Mouse (Mus musculus) small intestine, adult 2 months (tissue): ENCODE results near the gene Inpp4a. TPM values are rescaled to one million over a fixed set of nuclear protein-coding genes. Genes with fewer than 3 reads are reported as not detected.
A peak's percentile ranks its signal among the peaks of the same experiment; 100 is the strongest.

Experiments
- H3K27ac ChIP-seq: fragments of 200-500 bp; 2 replicates; pipeline ENCODE4 v1.5.1; 2012; ENCODE audit warnings: low read depth, low read length, control low read depth, inconsistent platforms; ENCODE audit not compliant: insufficient read depth
- H3K27me3 ChIP-seq: fragments of 200-500 bp; 2 replicates; pipeline ENCODE4 v1.6.1; 2012; ENCODE audit warnings: mild to moderate bottlenecking, moderate library complexity, low read length, inconsistent platforms; ENCODE audit not compliant: control insufficient read depth, insufficient read depth
- H3K36me3 ChIP-seq: fragments of 200-500 bp; 2 replicates; pipeline ENCODE4 v1.6.1; 2012; ENCODE audit warnings: mild to moderate bottlenecking, low read length, control low read depth, inconsistent platforms; ENCODE audit not compliant: control insufficient read depth, insufficient read depth
- H3K4me1 ChIP-seq: fragments of 200-500 bp; 2 replicates; pipeline ENCODE4 v1.6.1; 2012; ENCODE audit warnings: low read length, inconsistent platforms, mixed read lengths; ENCODE audit not compliant: control insufficient read depth, insufficient read depth, insufficient read length
- H3K4me3 ChIP-seq: fragments of 200-500 bp; 2 replicates; pipeline ENCODE4 v1.5.1; 2012; ENCODE audit warnings: low read depth, mild to moderate bottlenecking, control low read depth, inconsistent platforms, low read length, moderate library complexity
- CTCF ChIP-seq: fragments of 200-500 bp; IDR thresholded peaks from 2 replicates; pipeline ENCODE4 v1.5.1; 2012; ENCODE audit warnings: low read depth, mild to moderate bottlenecking, control low read depth, inconsistent platforms, low read length, moderate library complexity, mixed read lengths; ENCODE audit not compliant: insufficient replicate concordance, insufficient read length; ENCODE audit errors: extremely low read depth
- POLR2A ChIP-seq: fragments of 200-500 bp; IDR thresholded peaks from 2 replicates; pipeline ENCODE4 v1.6.1; 2012; ENCODE audit warnings: low read depth, mild to moderate bottlenecking, control low read depth, inconsistent platforms, low read length, moderate library complexity
- WGBS: fragments of 180-500 bp; shearing (Covaris S2); methylation state at CpG from one replicate; pipeline ENCODE4 v1.1.7; 2018; 5-methylcytosine and 5-hydroxymethylcytosine counted together
- polyA plus RNA-seq: library from polyadenylated mRNA; depleted of rRNA; stranded (reverse); fragments of >200 nt; gene quantifications from 2 replicates; pipeline ENCODE4 v1.2.3, GENCODE M21; 2012; rRNA removed

Gene Inpp4a
- polyA plus RNA-seq = 11.3 and 28.6 TPM in 2 replicates

- Histone ChIP-seq H3K36me3 (no peaks in the 10 kb centered on the region), H3K4me3 (peak within 1 kb of the TSS; percentile 95), H3K4me1 (peaks cover 14% of the 10 kb centered on the region; the same call in 1 of the 2 replicates), H3K27ac (peak within 1 kb of the TSS; percentile 67), H3K27me3 (no peaks in the 10 kb centered on the region)
- WGBS = under 1% methylated on average over 76 of the region's 77 CpGs
- TF ChIP-seq POLR2A (peak; percentile 78; the same call in 1 of the 2 replicates), CTCF (no peak; the same call in 1 of the 2 replicates)
These were observed at the start of gene Inpp4a for GRCm38 (mm10) chr1:37299540-37300491. Gene Inpp4a (plus strand): TSS chr1:37299865.

DNA sequence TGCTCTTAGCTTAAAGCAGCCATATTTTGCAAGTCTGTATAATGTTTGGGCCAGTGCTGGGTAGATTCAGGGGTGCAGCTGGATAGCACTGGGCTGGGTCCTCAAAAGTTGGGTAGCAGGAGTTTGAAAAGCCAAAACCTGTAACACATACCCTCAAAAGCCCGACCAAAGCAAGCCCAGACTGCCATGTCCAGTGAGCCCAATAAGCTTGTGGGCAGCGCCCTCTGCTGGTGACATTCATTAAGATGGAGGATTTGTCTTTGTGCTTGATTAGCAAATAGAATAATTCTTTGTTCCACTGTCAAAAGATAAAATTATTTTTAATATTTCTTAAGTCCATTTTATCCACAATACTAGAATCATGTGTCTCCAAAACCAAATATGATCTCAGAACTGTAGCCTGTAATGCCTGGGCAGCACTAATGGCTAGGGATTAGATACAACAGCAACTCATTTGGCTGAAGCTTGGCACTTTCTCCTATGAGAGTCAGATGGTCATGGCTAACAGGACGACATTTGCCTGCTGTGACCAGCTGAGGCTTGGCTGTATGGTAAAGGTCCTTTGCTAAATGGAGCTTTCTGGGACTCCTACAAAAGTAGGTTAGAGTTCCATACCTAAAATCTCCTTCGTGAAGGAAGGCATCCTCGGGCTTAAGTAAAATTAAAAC lies 48.9 kb upstream of the Inpp4a start:
- no peaks in the 10 kb centered on the region for H3K4me1 ChIP-seq
- no peaks in the 10 kb centered on the region for H3K27me3 ChIP-seq
- H3K4me3 ChIP-seq = no peak overlapping the region
- H3K27ac ChIP-seq = no peak overlapping the region
- TF ChIP-seq CTCF = peak; percentile 90; the same call in 1 of the 2 replicates
- no peak for TF ChIP-seq POLR2A
- no peaks in the 10 kb centered on the region for H3K36me3 ChIP-seq
- WGBS = 41% methylated on average over 5 of the region's 5 CpGs

- Histone ChIP-seq H3K4me1 (no peaks in the 10 kb centered on the region), H3K27ac (no peak overlapping the region), H3K4me3 (no peak overlapping the region), H3K27me3 (no peaks in the 10 kb centered on the region), H3K36me3 (no peaks in the 10 kb centered on the region)
- 95% methylated on average over 2 of the region's 2 CpGs for WGBS
- TF ChIP-seq POLR2A = no peak
- TF ChIP-seq CTCF = no peak
These were observed 41.2 kb upstream of the Inpp4a start for GRCm38 (mm10) chr1:37258443-37258842.

- Histone ChIP-seq H3K4me3 (no peak overlapping the region), H3K27ac (no peak overlapping the region), H3K27me3 (no peaks in the 10 kb centered on the region), H3K4me1 (no peaks in the 10 kb centered on the region), H3K36me3 (no peaks in the 10 kb centered on the region)
- TF ChIP-seq CTCF = peak; percentile 54; the same call in 1 of the 2 replicates
- no peak for TF ChIP-seq POLR2A
- WGBS = 4% methylated on average over 7 of the region's 7 CpGs
These were observed 27.2 kb upstream of the Inpp4a start for GRCm38 (mm10) chr1:37272464-37272863.

- no peaks in the 10 kb centered on the region for H3K36me3 ChIP-seq
- H3K27me3 ChIP-seq = no peaks in the 10 kb centered on the region
- no peaks in the 10 kb centered on the region for H3K4me1 ChIP-seq
- 70% methylated on average over 7 of the region's 7 CpGs for whole genome bisulfite sequencing
- TF ChIP-seq POLR2A (no peak), CTCF (no peak)
- no peak overlapping the region for H3K27ac ChIP-seq
- H3K4me3 ChIP-seq = no peak overlapping the region
These were observed 13.1 kb upstream of the Inpp4a start for GRCm38 (mm10) chr1:37286556-37286955.

DNA sequence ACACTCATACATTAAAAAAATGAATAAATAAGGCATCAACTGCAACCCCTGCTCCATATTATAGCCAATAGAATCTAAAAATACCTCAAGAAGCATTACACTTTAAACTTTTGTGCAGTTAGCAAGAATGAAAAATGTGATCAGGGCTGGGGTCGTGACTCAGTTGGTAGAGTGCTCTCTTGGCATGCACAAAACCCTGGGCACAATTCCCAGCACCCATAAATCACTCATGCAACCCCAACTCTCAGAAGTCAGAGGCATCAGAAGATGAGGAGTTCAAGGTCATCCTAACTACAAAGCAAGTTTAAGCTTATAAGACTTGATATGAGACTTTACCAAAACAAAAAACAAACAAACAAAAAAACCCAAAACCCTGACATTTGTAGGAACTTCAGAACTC lies 11.9 kb upstream of the Inpp4a start:
- 43% methylated on average over 1 of the region's 1 CpGs for WGBS
- Histone ChIP-seq H3K27ac (no peak overlapping the region), H3K27me3 (no peaks in the 10 kb centered on the region), H3K36me3 (no peaks in the 10 kb centered on the region), H3K4me3 (no peak overlapping the region), H3K4me1 (no peaks in the 10 kb centered on the region)
- TF ChIP-seq CTCF = no peak
- no peak for TF ChIP-seq POLR2A

DNA sequence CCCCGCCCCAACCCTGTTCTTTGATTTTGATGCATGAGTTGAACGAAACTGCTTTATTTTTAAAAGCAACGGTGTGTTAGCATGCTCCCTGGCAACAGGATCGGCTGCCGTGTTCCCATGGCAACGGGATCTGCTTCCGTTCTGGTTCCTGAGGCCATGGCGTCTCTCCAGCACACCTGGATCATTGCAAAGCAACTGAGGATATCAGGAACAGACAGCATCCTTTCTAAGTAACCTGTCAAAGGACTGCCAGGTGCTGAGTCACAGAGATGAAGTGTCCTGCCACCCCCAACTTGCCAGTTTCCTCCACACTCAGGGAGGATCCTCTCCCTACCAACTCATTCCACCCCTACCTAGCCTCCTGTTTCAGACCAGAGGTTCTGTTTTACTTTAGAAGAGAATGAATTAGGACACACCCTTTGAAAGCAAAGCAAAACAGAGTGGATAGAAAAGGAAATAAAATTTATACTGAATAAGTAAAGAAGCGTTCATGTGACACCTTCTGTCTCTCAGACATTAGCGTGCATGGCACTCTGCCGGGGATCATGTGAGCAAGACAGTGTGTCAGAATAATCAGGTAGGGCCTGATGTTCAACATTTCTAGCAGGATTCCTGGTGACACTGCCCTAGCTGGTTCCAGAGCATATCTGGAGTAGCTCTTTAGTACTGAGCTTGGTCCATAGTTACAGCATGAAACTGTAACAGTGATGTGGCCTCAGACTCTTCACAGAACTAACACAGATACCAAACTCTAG lies 11.3 kb upstream of the Inpp4a start:
- no peaks in the 10 kb centered on the region for H3K36me3 ChIP-seq
- H3K27me3 ChIP-seq = no peaks in the 10 kb centered on the region
- 76% methylated on average over 11 of the region's 11 CpGs for WGBS
- H3K4me3 ChIP-seq = no peak overlapping the region
- no peak overlapping the region for H3K27ac ChIP-seq
- TF ChIP-seq POLR2A (no peak), CTCF (no peak)
- H3K4me1 ChIP-seq = no peaks in the 10 kb centered on the region
